Comparison of ENCODE assay signal across 10 mouse cellular contexts in the genomic region with DNA sequence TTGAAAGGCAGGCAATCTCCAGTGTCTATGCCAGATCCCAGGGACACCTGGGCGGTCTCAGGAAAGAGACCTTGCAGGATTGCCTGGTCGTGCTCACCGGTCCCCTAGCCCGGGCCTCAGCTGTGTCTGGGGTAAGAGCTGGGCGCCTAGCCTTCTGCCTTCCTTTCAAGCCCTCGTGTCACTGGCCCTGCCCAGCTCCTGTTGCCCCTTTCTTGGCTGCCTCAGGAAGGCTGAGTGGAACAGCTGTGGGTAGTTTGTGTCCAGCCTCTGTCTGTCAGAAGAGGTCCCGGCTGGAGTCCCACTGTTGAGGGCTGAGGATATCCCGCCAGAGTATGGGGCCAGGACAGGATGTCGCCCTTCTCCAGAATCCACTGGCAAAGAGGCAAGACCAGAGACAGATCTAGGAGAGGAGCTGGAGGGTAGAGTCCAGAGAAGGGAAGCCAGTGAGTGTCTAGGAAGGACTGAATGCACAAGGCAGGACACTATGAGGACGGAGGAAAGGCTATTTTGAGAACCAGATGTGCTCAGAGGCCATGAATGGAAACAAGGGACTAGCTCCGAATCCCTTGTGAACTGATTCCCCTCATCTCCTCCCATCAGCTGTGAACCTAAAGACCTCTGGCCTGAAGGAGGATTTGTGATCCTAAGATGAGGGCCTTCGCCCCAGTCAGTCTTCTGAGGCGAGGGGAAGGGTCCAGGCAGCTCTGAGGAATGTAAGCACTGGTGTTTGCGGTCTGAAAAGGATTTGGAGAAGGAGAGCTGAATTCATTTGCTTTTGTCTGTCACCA. TPM values are rescaled to one million over a fixed set of nuclear protein-coding genes. Genes with fewer than 3 reads are reported as not detected.
DNase-seq lines count a peak whose midpoint lies in the region; ATAC-seq and TF ChIP-seq lines count a peak whose summit lies in the region.
"Had no signal": no experiment of that assay in that cellular context is flagged by ENCODE, and none has a peak within 500 bp of the region (broad histone marks: within the 10 kb centered on the region; RNA-seq: fewer than 3 reads in every experiment).

No protein-coding gene starts in this region.

- H3K4me1 ChIP-seq in kidney, postnatal 0 days (replicated peaks; ENCODE audit: insufficient read depth, low read length) = peaks cover 27% of the 10 kb centered on the region
- H3K4me1 ChIP-seq in forebrain, embryonic 10.5 days = peaks cover 77% of the 10 kb centered on the region
- peaks cover 42% of the 10 kb centered on the region for H3K4me1 ChIP-seq in intestine, embryonic 16.5 days (ENCODE audit: control insufficient read depth, insufficient read depth, low read length)
- peaks cover 29% of the 10 kb centered on the region for H3K4me1 ChIP-seq in neural tube, embryonic 14.5 days (ENCODE audit: control insufficient read depth, insufficient read depth, low read length)

- no peaks in the 10 kb centered on the region for H3K27me3 ChIP-seq in kidney, postnatal 0 days (ENCODE audit: insufficient read depth, low read length)
- peaks cover 15% of the 10 kb centered on the region; the same call in 1 of the 2 replicates for H3K27me3 ChIP-seq in forebrain, embryonic 10.5 days (ENCODE audit: poor library complexity, severe bottlenecking)
- H3K27me3 ChIP-seq in intestine, embryonic 16.5 days (replicated peaks; ENCODE audit: control insufficient read depth, insufficient read depth, low read length) = 0 out of 2 replicates have a peak, but pooled peaks cover 4% of the 10 kb centered on the region
- no peaks in the 10 kb centered on the region for H3K27me3 ChIP-seq in neural tube, embryonic 14.5 days (ENCODE audit: control insufficient read depth, insufficient read depth, low read length)

- DNase-seq in kidney, postnatal 0 days (ENCODE audit: low spot score) = no peak
- no peak for DNase-seq in kidney, adult 11 months
- no peak for DNase-seq in forebrain, embryonic 10.5 days (ENCODE audit: extremely low spot score, low spot score)
- DNase-seq in right cerebral cortex, postnatal 4 days = no peak
- no peak for DNase-seq in frontal cortex, postnatal 14 days (ENCODE audit: low spot score in 2 of 2)
- no peak for DNase-seq in kidney, postnatal 10 days
- DNase-seq: thymus, postnatal 14 days had no signal

- H3K9ac ChIP-seq in kidney, postnatal 0 days (ENCODE audit: low read depth, low read length) = peak overlapping the region; percentile 43; the same call in 1 of the 2 replicates
- H3K9ac ChIP-seq in intestine, embryonic 16.5 days (ENCODE audit: low read depth, low read length) = peak overlapping the region; percentile 47; the same call in 1 of the 2 replicates
- peak overlapping the region; percentile 34; the same call in 1 of the 2 replicates for H3K9ac ChIP-seq in neural tube, embryonic 14.5 days (replicated peaks; ENCODE audit: low read depth, low read length)

- H3K4me2 ChIP-seq in kidney, postnatal 0 days (ENCODE audit: low read length) = peak overlapping the region; percentile 84
- H3K4me2 ChIP-seq in intestine, embryonic 16.5 days (ENCODE audit: low read depth, low read length) = peak overlapping the region; percentile 93
- H3K4me2 ChIP-seq in neural tube, embryonic 14.5 days (ENCODE audit: low read depth, low read length) = peak overlapping the region; percentile 94

- no peak for ATAC-seq in kidney, postnatal 0 days (replicated peaks; ENCODE audit: low FRiP score, low read depth)
- ATAC-seq in intestine, embryonic 16.5 days = peak; percentile 0; the same call in 1 of the 2 replicates
- no peak for ATAC-seq in neural tube, embryonic 14.5 days (ENCODE audit: low read depth)

- 51% methylated on average over 14 of the region's 14 CpGs for WGBS in kidney, postnatal 0 days
- 15% methylated on average over 14 of the region's 14 CpGs for WGBS in forebrain, embryonic 10.5 days
- WGBS in intestine, embryonic 16.5 days = 51% methylated on average over 14 of the region's 14 CpGs
- WGBS in neural tube, embryonic 14.5 days = 11% methylated on average over 14 of the region's 14 CpGs

- H3K27ac ChIP-seq in kidney, postnatal 0 days = no peak overlapping the region
- peak overlapping the region; percentile 97 for H3K27ac ChIP-seq in forebrain, embryonic 10.5 days
- peak overlapping the region; percentile 14; the same call in 1 of the 2 replicates for H3K27ac ChIP-seq in intestine, embryonic 16.5 days (ENCODE audit: low read length)
- H3K27ac ChIP-seq in neural tube, embryonic 14.5 days (ENCODE audit: low read depth, low read length) = peak overlapping the region; percentile 78

- TF ChIP-seq CTCF in kidney, postnatal 0 days (IDR thresholded peaks at IDR 0.05; ENCODE audit: low read depth) = no peak

- peaks cover 7% of the 10 kb centered on the region; the same call in 1 of the 2 replicates for H3K36me3 ChIP-seq in kidney, postnatal 0 days (ENCODE audit: insufficient read depth, low read length)
- H3K36me3 ChIP-seq in forebrain, embryonic 10.5 days (replicated peaks) = peaks cover 57% of the 10 kb centered on the region
- H3K36me3 ChIP-seq in intestine, embryonic 16.5 days (ENCODE audit: control insufficient read depth, insufficient read depth, low read length) = no peaks in the 10 kb centered on the region
- H3K36me3 ChIP-seq in neural tube, embryonic 14.5 days (ENCODE audit: control insufficient read depth, insufficient read depth, low read length) = no peaks in the 10 kb centered on the region

- no peaks in the 10 kb centered on the region for H3K9me3 ChIP-seq in kidney, postnatal 0 days (replicated peaks; ENCODE audit: low read length)
- no peaks in the 10 kb centered on the region for H3K9me3 ChIP-seq in forebrain, embryonic 10.5 days
- no peaks in the 10 kb centered on the region for H3K9me3 ChIP-seq in intestine, embryonic 16.5 days (ENCODE audit: control insufficient read depth, low read length)
- no peaks in the 10 kb centered on the region for H3K9me3 ChIP-seq in neural tube, embryonic 14.5 days (ENCODE audit: control insufficient read depth, low read length)

- H3K4me3 ChIP-seq in kidney, postnatal 0 days (replicated peaks; ENCODE audit: low read depth, low read length) = peak overlapping the region; percentile 53
- peak overlapping the region; percentile 93 for H3K4me3 ChIP-seq in forebrain, embryonic 10.5 days
- peak overlapping the region; percentile 64 for H3K4me3 ChIP-seq in intestine, embryonic 16.5 days (ENCODE audit: low read length)
- peak overlapping the region; percentile 56 for H3K4me3 ChIP-seq in neural tube, embryonic 14.5 days (ENCODE audit: low read depth, low read length)
- H3K4me3 ChIP-seq: erythroblast, embryonic 14.5 days had no signal

RNA-seq across cellular contexts. Expression of a gene that starts 2.9 kb away (rescaled TPM):
- polyA plus RNA-seq in kidney, postnatal 0 days (2015; fragmentation: Nextera tagmentation; extraction: Ambion mirVana) = 24.6 and 28.9 TPM in 2 replicates
- polyA plus RNA-seq in forebrain, embryonic 10.5 days (2016; fragmentation: Nextera tagmentation; extraction: Ambion mirVana) = 81.2 and 86.9 TPM in 2 replicates
- polyA plus RNA-seq in intestine, embryonic 16.5 days (2015; fragmentation: Nextera tagmentation; extraction: Ambion mirVana) = 9.4 and 10.3 TPM in 2 replicates
- polyA plus RNA-seq in neural tube, embryonic 14.5 days (2014; fragmentation: Nextera tagmentation; extraction: Ambion mirVana) = 11.1 and 16.7 TPM in 2 replicates
- polyA plus RNA-seq: erythroblast, embryonic 14.5 days had no signal

RNA-seq across cellular contexts. Expression of a gene that starts 25.3 kb away (rescaled TPM):
- polyA plus RNA-seq in kidney, postnatal 0 days (2015; fragmentation: Nextera tagmentation; extraction: Ambion mirVana) = 20.1 and 20.9 TPM in 2 replicates
- polyA plus RNA-seq in forebrain, embryonic 10.5 days (2016; fragmentation: Nextera tagmentation; extraction: Ambion mirVana) = 834 and 866 TPM in 2 replicates
- polyA plus RNA-seq in intestine, embryonic 16.5 days (2015; fragmentation: Nextera tagmentation; extraction: Ambion mirVana) = 3.8 TPM in 2 replicates
- 45.5 and 103 TPM in 2 replicates for polyA plus RNA-seq in neural tube, embryonic 14.5 days (2014; fragmentation: Nextera tagmentation; extraction: Ambion mirVana)
- polyA plus RNA-seq: erythroblast, embryonic 14.5 days had no signal

RNA-seq across cellular contexts. Expression of a gene that starts 26.2 kb away (rescaled TPM):
- polyA plus RNA-seq in kidney, postnatal 0 days (2015; fragmentation: Nextera tagmentation; extraction: Ambion mirVana) = 0.14 TPM in 1 of 2 replicates, not detected in the other
- polyA plus RNA-seq in forebrain, embryonic 10.5 days (2016; fragmentation: Nextera tagmentation; extraction: Ambion mirVana) = 0.17 TPM in 2 replicates
- 0.18 and 0.67 TPM in 2 replicates for polyA plus RNA-seq in intestine, embryonic 16.5 days (2015; fragmentation: Nextera tagmentation; extraction: Ambion mirVana)
- 79.5 and 107 TPM in 2 replicates for polyA plus RNA-seq in neural tube, embryonic 14.5 days (2014; fragmentation: Nextera tagmentation; extraction: Ambion mirVana)
- polyA plus RNA-seq: erythroblast, embryonic 14.5 days had no signal

RNA-seq across cellular contexts. Expression of a gene that starts 43.3 kb away (rescaled TPM):
- 12.1 and 12.3 TPM in 2 replicates for polyA plus RNA-seq in kidney, postnatal 0 days (2015; fragmentation: Nextera tagmentation; extraction: Ambion mirVana)
- 19.1 and 22.8 TPM in 2 replicates for polyA plus RNA-seq in forebrain, embryonic 10.5 days (2016; fragmentation: Nextera tagmentation; extraction: Ambion mirVana)
- 14.2 and 14.3 TPM in 2 replicates for polyA plus RNA-seq in intestine, embryonic 16.5 days (2015; fragmentation: Nextera tagmentation; extraction: Ambion mirVana)
- 19.7 and 20.6 TPM in 2 replicates for polyA plus RNA-seq in neural tube, embryonic 14.5 days (2014; fragmentation: Nextera tagmentation; extraction: Ambion mirVana)

RNA-seq across cellular contexts. Expression of a gene that starts 43.7 kb away (rescaled TPM):
- 40.4 and 42.1 TPM in 2 replicates for polyA plus RNA-seq in kidney, postnatal 0 days (2015; fragmentation: Nextera tagmentation; extraction: Ambion mirVana)
- polyA plus RNA-seq in forebrain, embryonic 10.5 days (2016; fragmentation: Nextera tagmentation; extraction: Ambion mirVana) = 87.7 and 88.3 TPM in 2 replicates
- 37.2 and 39.8 TPM in 2 replicates for polyA plus RNA-seq in intestine, embryonic 16.5 days (2015; fragmentation: Nextera tagmentation; extraction: Ambion mirVana)
- 16.1 and 23.1 TPM in 2 replicates for polyA plus RNA-seq in neural tube, embryonic 14.5 days (2014; fragmentation: Nextera tagmentation; extraction: Ambion mirVana)

Comparison
In these comparisons a context has a peak if more than half of its experiments do, and no peak if none do; other contexts are left out.
1. RNA of a gene that starts 26.2 kb away (polyA plus RNA-seq): 79.5 to 107 TPM in neural tube, embryonic 14.5 days; 0.18 to 0.67 TPM in intestine, embryonic 16.5 days, 0.17 TPM in forebrain, embryonic 10.5 days and 0.14 TPM in kidney, postnatal 0 days; every median in the first group is over 10 times any median in the second.
2. Peak in every context shown above with its lines, with median percentiles within 50 percentile points of each other: H3K4me2 ChIP-seq, H3K4me3 ChIP-seq and H3K9ac ChIP-seq.